Mouse (Mus musculus) C2C12 (cell line): ENCODE results near the gene Magix.

ENCODE experiments used
- CTCF ChIP-seq: IDR thresholded peaks from one replicate; pipeline ENCODE4 v1.5.1; 2011; ENCODE audit not compliant: control insufficient read depth, insufficient read depth, insufficient read length
- FOSL1 ChIP-seq: IDR thresholded peaks from one replicate; pipeline ENCODE4 v1.8.0; 2011; ENCODE audit warnings: mild to moderate bottlenecking, low read length; ENCODE audit not compliant: poor library complexity, insufficient read depth, severe bottlenecking
- MYOD1 ChIP-seq: IDR thresholded peaks from one replicate; pipeline ENCODE4 v1.6.1; 2011; ENCODE audit warnings: low read depth; ENCODE audit not compliant: control insufficient read depth, insufficient read length
- USF1 ChIP-seq: IDR thresholded peaks from one replicate; pipeline ENCODE4 v1.6.1; 2011; ENCODE audit warnings: low read depth, mild to moderate bottlenecking, control low read depth, moderate library complexity

DNA sequence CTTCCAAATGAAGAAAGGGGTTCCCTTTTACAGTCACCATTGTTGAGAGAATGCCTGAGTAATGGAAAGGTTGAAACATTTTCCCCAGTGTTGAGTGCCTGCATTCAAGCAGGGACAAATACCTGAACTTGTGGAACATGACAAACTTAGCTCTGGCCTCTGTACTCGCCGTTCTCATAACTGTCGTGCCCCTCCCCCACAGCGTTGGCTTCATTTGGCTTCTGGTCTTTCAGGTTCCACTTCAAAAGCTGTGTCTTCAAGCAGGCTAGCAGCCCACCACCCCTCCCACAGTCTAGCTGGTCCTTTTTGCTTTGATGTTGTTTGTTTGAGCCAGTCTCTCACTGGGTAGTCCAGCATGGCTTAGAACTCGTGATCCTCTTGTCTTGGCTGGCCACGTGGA, 8.3 kb downstream of the Magix start:
- TF ChIP-seq CTCF: no peak
- TF ChIP-seq FOSL1: no peak
- TF ChIP-seq USF1: no peak
- TF ChIP-seq MYOD1: no peak
